Mouse (Mus musculus) thymus, postnatal 0 days (tissue): ENCODE measurements around the gene Hebp1. TPM values are rescaled to one million over a fixed set of nuclear protein-coding genes. Genes with fewer than 3 reads are reported as not detected.

Experiments used
- DNase-seq: peaks from one replicate; pipeline ENCODE4 v3.0.0-alpha.2; 2015; ENCODE audit warnings: low spot score
- polyA plus RNA-seq: library from polyadenylated mRNA; unstranded; fragments of >200 nt; fragmentation: Nextera tagmentation; extraction: Ambion mirVana; gene quantifications from 2 replicates; pipeline ENCODE4 v1.2.1, GENCODE M21; 2015

Hebp1 gene
- polyA plus RNA-seq, 1 experiment from 2014 or later = 22.8 TPM

- DNase-seq = no peak
Measured at GRCm38 (mm10) chr6:135124755-135125380, 73.0 kb downstream of the Hebp1 start.

- no peak for DNase-seq
Measured at GRCm38 (mm10) chr6:135118183-135118582, 79.6 kb downstream of the Hebp1 start, which contains the start of gene Gprc5d. Gene Gprc5d (minus strand): TSS chr6:135118283.

DNA sequence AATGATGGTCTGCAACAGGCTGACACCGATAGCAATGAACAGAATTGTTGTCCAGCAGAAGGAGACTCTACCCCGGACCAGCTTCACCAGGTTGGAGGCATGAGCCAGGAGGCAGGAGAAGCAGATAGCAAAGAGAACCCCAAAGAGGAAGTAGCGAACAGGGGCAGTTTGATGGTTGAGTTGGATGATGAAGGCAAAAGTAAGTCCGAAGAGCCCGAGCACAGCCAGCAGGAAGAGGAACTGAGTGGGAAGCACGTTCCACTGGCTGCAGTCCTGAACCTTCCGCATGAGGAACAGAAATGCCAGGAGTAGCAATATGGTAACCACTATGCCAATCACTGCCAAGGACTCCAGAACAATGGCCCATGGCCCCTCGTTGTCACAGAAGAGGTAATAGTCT is 81.3 kb downstream of the Hebp1 start:
- DNase-seq = no peak

DNA sequence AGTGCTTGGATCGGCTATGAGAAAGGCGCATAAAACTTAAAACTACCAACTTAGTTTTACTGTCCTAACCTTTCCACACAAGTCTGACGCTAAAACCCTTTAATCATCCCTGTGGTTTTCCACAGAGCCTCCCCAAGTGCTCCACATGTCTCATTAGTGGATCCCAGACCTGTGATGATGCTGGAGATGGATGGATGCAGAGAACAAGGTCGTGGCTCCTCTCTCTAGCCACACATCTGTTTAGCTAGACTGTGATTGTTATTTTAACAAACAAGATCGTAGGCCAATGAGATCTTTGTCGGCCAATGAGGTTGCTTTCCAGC is 84.7 kb downstream of the Hebp1 start:
- DNase-seq = no peak

DNA sequence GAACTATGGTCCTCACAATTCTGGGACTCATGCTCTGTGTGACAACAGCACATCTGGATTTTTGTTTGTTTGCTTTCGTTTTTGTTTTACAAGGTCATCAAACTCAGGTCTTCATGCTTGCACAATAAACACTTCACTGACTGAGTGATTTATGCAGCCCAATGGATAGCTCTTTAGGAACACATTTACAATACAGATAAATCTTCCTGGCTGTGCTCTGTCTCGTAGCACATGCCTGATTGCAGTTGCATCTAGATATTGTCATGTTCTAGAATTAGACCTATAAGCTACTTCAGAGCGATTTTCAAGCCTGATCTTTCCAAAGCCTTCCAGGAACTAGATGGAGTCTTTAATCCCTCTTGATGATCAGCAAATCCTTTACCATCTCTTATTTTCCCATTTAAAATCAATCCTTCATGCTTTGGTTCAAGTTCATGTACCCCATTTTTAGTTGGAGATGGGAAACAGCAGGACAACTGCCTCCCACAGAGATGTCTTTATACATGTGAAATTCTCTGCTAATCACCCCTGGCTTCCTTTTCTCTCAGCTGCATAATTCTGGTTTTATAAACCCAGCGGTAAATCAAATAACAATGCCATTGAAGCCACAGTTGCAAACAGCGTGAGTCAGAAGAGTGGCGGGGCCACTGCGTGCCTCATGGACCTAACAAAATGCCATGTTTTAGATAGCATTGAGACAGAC is 85.3 kb downstream of the Hebp1 start:
- DNase-seq = no peak

DNA sequence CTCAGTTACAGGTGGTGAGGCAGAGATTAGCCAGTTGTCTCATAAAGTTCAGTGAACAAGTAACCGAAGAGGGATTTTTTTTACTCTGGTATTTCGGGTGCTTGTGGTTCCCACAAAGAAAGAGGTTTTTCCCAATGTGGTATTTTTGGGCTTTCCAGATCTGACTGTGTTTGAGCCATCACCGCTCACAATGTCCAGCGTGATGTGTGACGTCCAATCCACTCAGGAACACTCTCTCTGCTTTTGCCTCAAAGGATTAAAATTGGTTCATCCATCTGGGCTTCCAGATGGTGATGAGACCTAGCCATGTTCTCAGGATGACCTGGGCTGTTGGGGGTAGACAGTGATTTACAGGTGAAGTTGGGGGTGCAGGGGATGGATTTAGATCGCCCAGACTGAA is 90.8 kb downstream of the Hebp1 start:
- DNase-seq = no peak

DNA sequence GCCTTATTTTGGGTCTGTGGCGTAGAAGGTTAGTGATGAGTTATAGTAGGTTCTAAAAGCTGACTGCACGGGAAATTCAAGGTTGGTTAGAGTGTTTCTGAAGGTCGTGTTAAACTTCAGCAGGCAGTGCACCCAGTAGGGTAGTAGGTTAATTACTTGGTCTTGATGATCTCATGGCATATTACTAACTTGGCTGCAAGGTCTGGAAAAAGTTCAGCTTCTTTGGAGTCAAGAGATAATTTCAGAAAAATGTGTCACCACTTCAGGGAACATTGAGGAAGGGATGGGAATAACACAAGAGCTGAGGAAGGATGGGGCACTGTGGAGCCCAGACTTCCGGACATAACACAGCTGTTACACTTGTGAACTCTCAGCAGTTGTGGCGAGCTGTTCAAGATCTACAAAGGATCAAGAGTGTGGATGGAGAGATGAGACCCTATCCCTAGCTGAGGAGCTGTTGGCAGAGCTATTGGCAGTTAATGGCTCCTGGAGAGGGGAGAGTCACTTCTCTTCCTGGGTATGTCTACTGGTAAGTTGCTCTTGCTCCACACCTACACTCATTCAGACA is 95.0 kb downstream of the Hebp1 start:
- DNase-seq = no peak

DNA sequence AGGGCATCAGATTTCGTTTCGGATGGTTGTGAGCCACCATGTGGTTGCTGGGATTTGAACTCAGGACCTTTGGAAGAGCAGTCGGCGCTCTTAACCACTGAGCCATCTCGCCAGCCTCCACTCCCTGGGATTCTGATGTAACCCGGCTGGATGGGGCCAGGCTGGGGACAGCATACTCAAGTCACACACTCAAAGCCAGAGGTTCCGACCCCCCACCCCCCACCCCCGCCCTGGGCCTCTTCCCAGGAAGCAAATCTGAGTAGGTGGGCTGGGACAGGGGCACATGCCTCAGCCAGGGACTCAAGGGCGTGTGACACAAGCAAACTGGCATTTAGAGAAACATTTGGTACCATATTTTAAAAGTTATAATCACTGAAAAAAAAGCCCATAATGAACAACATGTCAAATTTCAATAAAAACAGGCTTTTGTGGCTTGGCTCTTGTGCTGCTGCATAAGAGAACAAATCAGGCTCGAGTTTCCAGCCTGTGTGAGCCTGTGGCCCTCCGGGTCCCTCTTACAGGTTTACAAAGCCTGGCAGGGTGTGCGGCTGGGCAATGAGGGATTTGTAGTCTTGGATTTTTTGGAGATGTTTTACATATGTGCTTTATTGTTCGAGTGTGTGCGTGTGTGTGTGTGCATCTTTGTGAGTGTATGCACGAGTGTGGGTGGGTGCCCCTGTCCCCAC is 96.9 kb downstream of the Hebp1 start:
- DNase-seq = no peak

DNA sequence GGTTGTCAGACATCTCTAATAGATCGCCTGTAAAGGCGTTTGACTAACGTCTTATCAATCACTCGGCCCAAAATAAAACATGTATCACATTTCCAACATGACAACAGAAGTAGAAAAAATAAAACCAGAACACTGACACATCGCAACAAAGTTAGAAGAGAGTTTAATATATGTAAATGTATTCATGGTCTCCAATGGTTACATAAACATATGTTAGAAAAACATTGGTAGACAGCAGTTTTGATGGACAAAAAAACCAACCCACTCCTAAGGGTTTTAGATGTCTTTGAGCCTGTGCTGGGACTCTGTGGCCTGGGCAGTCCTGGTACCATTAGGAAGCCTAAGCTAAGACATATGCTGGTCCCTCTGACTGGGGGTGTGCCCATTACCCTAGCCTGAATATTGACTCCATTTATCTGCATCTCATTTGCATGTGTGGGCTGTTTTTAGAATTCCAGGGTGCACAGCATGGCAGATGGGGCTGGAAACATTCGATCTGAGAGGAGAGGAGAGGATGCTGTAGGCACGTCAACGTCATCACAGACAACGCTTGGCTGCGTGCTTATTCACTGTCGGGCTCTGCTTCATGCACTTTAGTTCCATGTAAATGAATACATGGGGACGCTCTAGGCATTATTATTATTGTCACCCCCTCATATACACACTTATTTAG is 104.9 kb downstream of the Hebp1 start:
- DNase-seq = no peak

DNA sequence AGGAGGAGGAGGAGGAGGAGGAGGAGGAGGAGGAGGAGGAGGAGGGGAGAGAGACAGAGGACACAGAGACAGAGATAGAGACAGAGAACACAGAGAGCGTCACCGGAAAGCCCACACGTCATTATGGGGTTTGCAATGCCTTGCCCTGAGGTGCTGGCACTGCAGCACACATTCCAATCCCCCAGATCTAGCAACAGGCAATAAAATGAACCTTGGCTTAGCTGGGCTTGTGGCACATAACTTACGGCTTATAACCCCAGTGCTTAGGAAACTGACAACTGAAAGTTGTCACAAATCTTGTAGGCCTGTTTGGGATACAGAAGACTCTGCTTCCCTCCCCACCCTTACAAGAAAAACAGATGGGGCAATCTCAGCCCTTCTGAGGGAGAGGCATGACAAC is 107.2 kb downstream of the Hebp1 start:
- no peak for DNase-seq

- DNase-seq = no peak
Measured at GRCm38 (mm10) chr6:135089786-135090185, 108.0 kb downstream of the Hebp1 start.

DNA sequence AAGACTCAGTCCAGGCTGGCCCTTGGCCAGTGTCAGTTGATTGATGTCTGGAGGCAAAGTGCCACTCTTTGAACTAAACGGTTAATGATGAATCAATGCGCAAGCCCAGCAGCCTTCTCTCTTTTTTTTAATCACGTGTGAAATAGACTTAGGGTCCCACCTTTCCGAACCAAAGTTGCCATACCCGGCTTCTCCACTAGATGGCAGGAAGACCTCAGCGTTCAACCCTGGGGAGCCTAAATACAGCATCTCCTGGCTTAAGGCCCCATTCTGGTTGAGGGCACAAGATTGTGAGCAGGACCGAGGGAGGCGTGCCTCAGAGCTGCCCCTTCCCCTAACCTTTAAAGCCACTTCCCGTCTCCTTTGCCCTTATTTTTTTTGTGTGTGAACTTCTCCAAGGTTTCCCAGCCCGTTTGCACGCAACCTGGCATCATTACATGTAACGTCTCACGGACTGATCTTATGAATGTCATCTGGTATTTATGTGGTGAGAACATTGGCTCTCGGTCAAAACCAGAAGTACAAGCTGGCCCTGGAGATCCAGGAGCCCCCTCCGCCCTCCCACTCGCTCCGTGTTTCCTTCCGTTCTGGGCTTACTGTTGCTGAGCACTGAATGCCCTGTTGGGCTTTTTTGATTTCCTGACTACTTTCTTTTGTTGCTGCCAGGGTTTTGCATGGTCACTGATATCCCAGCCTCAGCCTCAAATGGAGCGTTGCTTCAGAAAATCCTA is 109.9 kb downstream of the Hebp1 start:
- DNase-seq = peak; percentile 84

Other genes starting within 250 kb of the Hebp1 start
- 3.2 and 4.4 TPM in 2 replicates for gene Apold1, start 216.3 kb downstream of the Hebp1 start, polyA plus RNA-seq
- gene Ddx47, start 186.4 kb downstream of the Hebp1 start, polyA plus RNA-seq = 117 and 122 TPM in 2 replicates
- 3.7 and 4.6 TPM in 2 replicates for gene Gprc5a, start 132.4 kb downstream of the Hebp1 start, polyA plus RNA-seq
- gene Gprc5d, start 79.7 kb downstream of the Hebp1 start, polyA plus RNA-seq = 0.10 and 0.24 TPM in 2 replicates
- 34.0 and 35.4 TPM in 2 replicates for gene Fam234b, start within 50 bp of the Hebp1 start, polyA plus RNA-seq
- 0.64 and 0.66 TPM in 2 replicates for gene Gsg1, start 56.3 kb upstream of the Hebp1 start, polyA plus RNA-seq
- not detected in 2 replicates for gene Pbp2, start 112.4 kb upstream of the Hebp1 start, polyA plus RNA-seq
- gene Emp1, start 164.5 kb upstream of the Hebp1 start, polyA plus RNA-seq = 10.4 and 12.8 TPM in 2 replicates